Mouse (Mus musculus) olfactory bulb, adult 2 months (tissue): Measurements from ENCODE around the gene 1600014C23Rik. TPM values are rescaled to one million over a fixed set of nuclear protein-coding genes. Genes with fewer than 3 reads are reported as not detected.

Source experiments
- H3K27ac ChIP-seq: fragments of 200-500 bp; 2 replicates; pipeline ENCODE4 v1.5.1; 2012; ENCODE audit warnings: low read depth, low read length; ENCODE audit not compliant: insufficient read depth
- H3K4me1 ChIP-seq: fragments of 200-500 bp; 2 replicates; pipeline ENCODE4 v1.6.1; 2012; ENCODE audit warnings: low read length; ENCODE audit not compliant: control insufficient read depth, insufficient read depth
- H3K4me3 ChIP-seq: fragments of 200-500 bp; 2 replicates; pipeline ENCODE4 v1.5.1; 2012; ENCODE audit warnings: mild to moderate bottlenecking, low read depth, low read length, moderate library complexity; ENCODE audit not compliant: insufficient read depth
- CTCF ChIP-seq: fragments of 200-500 bp; IDR thresholded peaks from 2 replicates; pipeline ENCODE4 v1.5.1; 2012; ENCODE audit warnings: low read depth, mild to moderate bottlenecking, low read length, moderate library complexity; ENCODE audit not compliant: insufficient read depth
- POLR2A ChIP-seq: fragments of 200-500 bp; IDR thresholded peaks from 2 replicates; pipeline ENCODE4 v1.6.1; 2012; ENCODE audit warnings: mild to moderate bottlenecking, low read depth, low read length, moderate library complexity; ENCODE audit not compliant: insufficient read depth
- WGBS: fragments of 180-500 bp; shearing (Covaris S2); methylation state at CpG from one replicate; pipeline ENCODE4 v1.1.7; 2018; 5-methylcytosine and 5-hydroxymethylcytosine counted together
- polyA plus RNA-seq: library from polyadenylated mRNA; stranded (reverse); fragments of >200 nt; gene quantifications from 2 replicates; pipeline ENCODE4 v1.2.4, GENCODE M21; 2012; ENCODE audit warnings: low replicate concordance; ENCODE audit not compliant: missing spikeins, insufficient read depth, insufficient read length

1600014C23Rik gene
- polyA plus RNA-seq, 1 experiment, result not detected

GRCm38 (mm10) chr17:45733038-45733734 lies 458 bp downstream of the 1600014C23Rik start:
- H3K4me3 ChIP-seq, result no peak overlapping the region
- H3K27ac ChIP-seq, result no peak overlapping the region
- 31% methylated on average over 19 of the region's 19 CpGs for WGBS
- H3K4me1 ChIP-seq, result peaks cover 26% of the 10 kb centered on the region
- TF ChIP-seq CTCF (no peak), POLR2A (no peak)

GRCm38 (mm10) chr17:45731172-45731864 lies 2.3 kb downstream of the 1600014C23Rik start:
- WGBS, result 21% methylated on average over 9 of the region's 9 CpGs
- TF ChIP-seq CTCF (peak; percentile 69), POLR2A (no peak)
- no peak overlapping the region for H3K27ac ChIP-seq
- peaks cover 25% of the 10 kb centered on the region for H3K4me1 ChIP-seq
- H3K4me3 ChIP-seq, result no peak overlapping the region

- Histone ChIP-seq H3K4me1 (peaks cover 19% of the 10 kb centered on the region), H3K4me3 (no peak overlapping the region), H3K27ac (no peak overlapping the region)
- TF ChIP-seq POLR2A (no peak), CTCF (no peak)
- WGBS, result 81% methylated on average over 4 of the region's 4 CpGs
These were observed 2.9 kb downstream of the 1600014C23Rik start for GRCm38 (mm10) chr17:45730696-45731095.

GRCm38 (mm10) chr17:45729387-45729786 lies 4.3 kb downstream of the 1600014C23Rik start:
- Histone ChIP-seq H3K27ac (no peak overlapping the region), H3K4me3 (no peak overlapping the region), H3K4me1 (peaks cover 11% of the 10 kb centered on the region)
- WGBS, result 53% methylated on average over 10 of the region's 10 CpGs
- TF ChIP-seq CTCF, result no peak
- TF ChIP-seq POLR2A, result no peak

GRCm38 (mm10) chr17:45727983-45728723 lies 5.5 kb downstream of the 1600014C23Rik start:
- 82% methylated on average over 8 of the region's 8 CpGs for WGBS
- TF ChIP-seq CTCF, result no peak
- TF ChIP-seq POLR2A, result no peak
- Histone ChIP-seq H3K27ac (no peak overlapping the region), H3K4me3 (no peak overlapping the region), H3K4me1 (peaks cover 4% of the 10 kb centered on the region; the same call in 1 of the 2 replicates)

- TF ChIP-seq POLR2A, result no peak
- no peak for TF ChIP-seq CTCF
- H3K4me1 ChIP-seq, result peaks cover 5% of the 10 kb centered on the region; the same call in 1 of the 2 replicates
- H3K27ac ChIP-seq, result no peak overlapping the region
- H3K4me3 ChIP-seq, result no peak overlapping the region
- 92% methylated on average over 2 of the region's 2 CpGs for WGBS
These were observed 6.2 kb downstream of the 1600014C23Rik start for GRCm38 (mm10) chr17:45727481-45727880.

- WGBS, result 81% methylated on average over 7 of the region's 7 CpGs
- Histone ChIP-seq H3K4me3 (no peak overlapping the region), H3K4me1 (peaks cover 9% of the 10 kb centered on the region), H3K27ac (no peak overlapping the region)
- TF ChIP-seq CTCF, result no peak
- no peak for TF ChIP-seq POLR2A
These were observed 7.4 kb downstream of the 1600014C23Rik start for GRCm38 (mm10) chr17:45726249-45726648.

- no peak for TF ChIP-seq CTCF
- no peak for TF ChIP-seq POLR2A
- 88% methylated on average over 10 of the region's 10 CpGs for WGBS
- Histone ChIP-seq H3K27ac (no peak overlapping the region), H3K4me1 (peaks cover 9% of the 10 kb centered on the region), H3K4me3 (no peak overlapping the region)
These were observed 9.1 kb downstream of the 1600014C23Rik start for GRCm38 (mm10) chr17:45724574-45724921.
